Mouse (Mus musculus) natural killer cell, adult 2 months (primary cell): ENCODE data around the gene B230219D22Rik.

ENCODE experiments used
- DNase-seq, 2 experiments: peaks; one replicate each; pipeline ENCODE4 v3.0.0; 2022; ENCODE audit warnings: low spot score in 2 of 2

The B230219D22Rik gene

DNA sequence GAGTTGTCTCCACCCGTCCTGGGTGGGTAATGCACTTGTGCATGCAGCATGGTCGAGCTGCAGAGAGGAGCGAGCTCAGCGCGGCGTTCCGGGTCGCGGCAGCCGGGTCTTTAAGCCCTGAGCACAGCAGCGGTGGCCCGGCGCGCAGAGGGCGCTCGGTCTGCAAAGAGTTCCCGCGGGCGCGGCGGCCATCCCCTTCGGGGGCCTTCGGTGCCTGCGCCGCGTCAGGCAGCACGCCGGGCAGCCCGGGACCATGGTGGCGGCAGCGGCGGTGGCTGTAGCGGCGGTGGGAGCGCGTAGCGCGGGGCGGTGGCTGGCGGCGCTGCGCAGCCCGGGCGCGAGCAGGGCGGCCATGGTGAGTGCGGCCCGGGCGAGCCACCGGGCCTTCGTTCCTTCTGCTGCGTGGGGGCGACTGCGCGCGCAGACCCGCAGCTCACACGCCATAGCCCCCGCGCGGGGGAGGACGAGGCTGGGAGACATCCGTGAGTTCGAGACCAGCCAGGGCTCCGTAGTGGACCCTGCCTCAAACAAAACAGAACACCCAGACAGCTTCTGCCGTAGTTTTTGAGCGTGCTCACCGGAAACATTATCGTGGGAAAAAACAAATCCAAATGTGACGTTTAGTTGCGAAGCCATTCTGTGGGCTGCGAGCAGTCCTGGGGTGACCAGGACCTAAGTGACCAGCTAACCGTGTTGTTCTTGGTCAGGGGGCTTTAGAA is 34.4 kb downstream of the B230219D22Rik start, which contains the start of gene Pcbd2:
TSS of gene Pcbd2 (plus strand) at position 249 of the 719 bp plus-strand sequence.
- DNase-seq, result peak; percentile 78 to 86

DNA sequence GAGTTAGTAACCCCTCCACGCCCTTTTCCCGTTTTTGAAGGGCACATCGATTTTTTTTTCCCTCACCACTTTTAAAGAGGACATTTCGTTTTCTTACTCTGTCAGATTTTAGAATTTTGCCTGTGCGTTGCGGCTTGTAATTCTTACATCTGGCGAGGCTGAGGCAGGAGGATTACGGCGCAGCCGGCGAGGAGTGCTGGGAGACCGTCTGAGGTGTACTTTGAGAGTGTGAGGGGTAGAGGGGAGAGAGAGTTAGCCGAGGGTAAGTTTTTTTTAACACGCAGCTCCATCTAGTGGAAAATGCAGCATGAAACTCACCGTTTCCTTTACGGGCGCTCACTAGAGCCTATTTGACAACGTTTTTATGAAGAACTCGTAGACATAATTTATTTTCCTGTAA is 34.9 kb downstream of the B230219D22Rik start:
- peak; percentile 71 to 78 for DNase-seq

DNA sequence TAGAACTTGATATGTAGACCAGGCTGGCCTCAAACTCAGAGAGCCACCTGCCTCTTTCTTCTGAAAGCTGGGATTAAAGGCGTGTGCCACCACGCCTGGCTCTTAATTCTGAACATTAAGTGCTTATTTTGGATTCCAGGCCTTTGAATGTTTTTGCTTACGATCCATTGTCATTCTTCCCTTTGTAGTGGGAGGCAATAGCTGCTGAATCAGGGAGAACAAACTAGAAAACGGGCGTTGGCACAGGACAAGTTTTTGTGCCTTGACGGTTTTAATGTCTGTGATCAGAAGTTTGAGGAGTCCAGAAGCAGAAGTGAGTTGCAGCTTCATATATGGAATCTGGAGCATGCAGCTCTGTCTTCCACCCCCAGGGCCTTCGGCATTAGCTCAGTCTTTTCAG is 37.8 kb downstream of the B230219D22Rik start:
- DNase-seq, result no peak

DNA sequence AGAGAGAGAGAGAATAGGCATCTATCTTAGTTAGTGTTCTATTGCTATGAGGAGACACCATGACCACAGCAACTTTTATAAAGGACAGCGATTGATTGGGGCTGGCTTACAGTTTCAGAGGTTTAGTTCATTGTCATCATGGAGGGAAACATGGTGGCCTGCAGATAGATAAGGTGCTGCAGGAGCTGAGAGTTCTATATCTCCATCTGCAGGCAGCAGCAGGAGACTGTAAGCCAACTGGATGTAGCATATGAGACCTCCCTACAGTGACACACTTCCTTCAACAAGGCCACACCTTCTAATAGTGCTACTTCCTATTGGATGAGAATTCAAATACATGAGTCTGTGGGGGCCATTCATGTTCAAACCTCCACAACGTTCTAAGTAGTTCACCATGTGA is 39.2 kb downstream of the B230219D22Rik start:
- DNase-seq, result no peak

DNA sequence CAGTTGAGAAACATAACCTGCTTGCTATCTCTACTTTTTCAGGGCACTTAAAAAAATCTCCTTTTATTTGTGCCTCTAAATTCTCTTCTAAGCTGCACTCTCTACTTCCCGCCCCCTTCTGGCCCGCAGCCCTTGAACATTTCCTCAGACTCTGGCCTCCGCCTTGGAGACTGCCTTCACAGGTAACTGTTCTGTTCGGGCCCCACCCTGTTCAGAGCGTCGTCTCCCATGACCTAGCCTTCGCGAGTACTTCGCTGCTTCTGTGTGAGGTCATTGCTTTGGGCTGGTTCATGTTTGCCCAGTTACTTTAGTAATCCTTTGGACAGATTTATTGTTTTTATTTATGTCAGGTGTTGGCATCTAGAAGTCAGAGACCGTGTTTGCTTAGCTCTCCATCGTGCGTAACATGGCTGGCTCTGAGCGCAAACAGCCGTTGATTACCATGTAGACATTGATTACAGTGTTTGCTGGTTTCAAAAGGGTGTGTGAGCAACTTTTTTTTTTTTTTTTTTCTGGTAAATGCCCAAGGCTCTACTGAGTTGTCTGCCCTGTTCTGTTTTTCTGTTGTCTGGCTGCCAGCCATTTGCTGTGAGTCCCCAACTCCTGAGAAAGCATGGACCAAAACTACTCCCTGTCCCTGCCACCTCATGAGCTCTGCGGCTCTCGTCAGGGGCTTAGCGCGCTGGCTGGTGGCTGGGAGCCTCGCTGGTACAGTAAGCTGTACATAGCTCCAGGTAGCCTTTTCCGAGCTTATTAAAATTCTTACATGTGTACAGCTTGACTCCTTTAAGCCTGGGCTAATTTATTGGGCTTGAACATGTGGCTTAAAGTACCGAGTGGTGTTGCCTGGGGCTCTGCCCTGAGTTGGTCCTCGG is 40.9 kb downstream of the B230219D22Rik start:
- DNase-seq, result no peak

DNA sequence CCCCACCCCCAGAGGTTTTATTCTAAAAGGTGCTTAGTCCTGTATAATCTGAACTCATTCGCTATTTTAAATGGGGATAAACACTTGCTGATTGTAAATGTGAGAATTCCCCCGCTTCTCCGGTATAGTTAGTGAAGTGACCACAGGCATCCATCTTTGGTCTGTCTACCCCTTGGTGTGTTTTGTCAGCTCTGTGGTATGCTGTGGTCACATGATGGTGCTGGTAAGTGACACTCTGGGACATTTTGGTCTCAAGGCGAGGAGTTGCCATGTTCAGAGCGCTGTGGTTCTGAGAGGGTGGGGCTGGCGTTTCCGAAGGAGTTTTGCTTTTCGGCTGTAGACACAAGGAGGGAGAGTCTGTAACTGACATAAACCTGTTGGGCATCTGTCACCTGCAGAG is 45.0 kb downstream of the B230219D22Rik start:
- no peak for DNase-seq

DNA sequence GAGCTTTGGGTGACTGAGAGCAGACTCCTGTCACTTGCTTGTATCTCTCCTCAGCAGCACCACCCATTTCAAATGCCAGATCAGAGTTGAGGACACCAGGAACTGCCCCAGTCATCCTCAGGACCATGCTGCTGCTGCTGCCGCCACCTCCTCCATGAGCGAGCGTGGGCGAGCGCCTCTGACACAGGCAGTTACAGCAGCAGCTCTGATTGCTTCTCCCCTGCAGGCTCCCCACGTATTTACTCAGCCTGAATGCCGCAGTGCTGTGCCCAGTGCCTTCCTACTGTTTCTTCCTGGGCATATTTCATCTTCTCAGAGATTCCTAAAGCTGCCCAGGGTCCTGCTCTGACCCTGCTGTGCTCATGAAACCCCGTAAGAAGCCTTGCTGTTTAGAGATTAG is 49.4 kb downstream of the B230219D22Rik start:
- DNase-seq, result no peak
